Mouse (Mus musculus) thymus, adult 2 months (tissue): ENCODE measurements around the gene Helz2. TPM values are rescaled to one million over a fixed set of nuclear protein-coding genes. Genes with fewer than 3 reads are reported as not detected.
A peak's percentile ranks its signal among the peaks of the same experiment; 100 is the strongest.

Experiments
- DNase-seq: peaks from one replicate; pipeline ENCODE4 v3.0.0; 2021
- H3K27ac ChIP-seq: fragments of 200-500 bp; 2 replicates; pipeline ENCODE4 v1.5.1; 2012; ENCODE audit warnings: low read length, control low read depth; ENCODE audit not compliant: control insufficient read depth, insufficient read depth
- H3K27me3 ChIP-seq: fragments of 200-500 bp; 2 replicates; pipeline ENCODE4 v1.6.1; 2012; ENCODE audit warnings: mild to moderate bottlenecking, low read length, moderate library complexity, mixed read lengths; ENCODE audit not compliant: control insufficient read depth, insufficient read depth
- H3K36me3 ChIP-seq: fragments of 200-500 bp; 2 replicates; pipeline ENCODE4 v1.6.1; 2012; ENCODE audit warnings: mild to moderate bottlenecking, low read length, moderate library complexity; ENCODE audit not compliant: control insufficient read depth, insufficient read depth
- H3K4me1 ChIP-seq: fragments of 200-500 bp; replicated peaks from 2 replicates; pipeline ENCODE4 v1.6.1; 2012; ENCODE audit warnings: low read length; ENCODE audit not compliant: control insufficient read depth, insufficient read depth
- H3K4me3 ChIP-seq: fragments of 200-500 bp; 2 replicates; pipeline ENCODE4 v1.5.1; 2012; ENCODE audit warnings: mild to moderate bottlenecking, low read length, control low read depth, moderate library complexity; ENCODE audit not compliant: control insufficient read depth, insufficient read depth
- CTCF ChIP-seq: fragments of 200-500 bp; IDR thresholded peaks from 2 replicates; pipeline ENCODE4 v1.5.1; 2012; ENCODE audit warnings: mild to moderate bottlenecking, control low read depth, low read length, moderate library complexity, borderline replicate concordance; ENCODE audit not compliant: control insufficient read depth, poor library complexity, insufficient read depth; ENCODE audit errors: extremely low read depth
- POLR2A ChIP-seq: fragments of 200-500 bp; IDR thresholded peaks from 2 replicates; pipeline ENCODE4 v1.6.1; 2012; ENCODE audit warnings: mild to moderate bottlenecking, low read length, control low read depth, moderate library complexity; ENCODE audit not compliant: control insufficient read depth, poor library complexity, insufficient read depth; ENCODE audit errors: extremely low read depth
- WGBS: fragments of 180-500 bp; shearing (Covaris S2); methylation state at CpG from one replicate; pipeline ENCODE4 v1.1.7; 2018; 5-methylcytosine and 5-hydroxymethylcytosine counted together
- polyA plus RNA-seq: library from polyadenylated mRNA; depleted of rRNA; stranded (reverse); fragments of >200 nt; gene quantifications from 2 replicates; pipeline ENCODE4 v1.2.3, GENCODE M21; 2012

The Helz2 gene
- polyA plus RNA-seq, 1 experiment = 106 TPM

DNA sequence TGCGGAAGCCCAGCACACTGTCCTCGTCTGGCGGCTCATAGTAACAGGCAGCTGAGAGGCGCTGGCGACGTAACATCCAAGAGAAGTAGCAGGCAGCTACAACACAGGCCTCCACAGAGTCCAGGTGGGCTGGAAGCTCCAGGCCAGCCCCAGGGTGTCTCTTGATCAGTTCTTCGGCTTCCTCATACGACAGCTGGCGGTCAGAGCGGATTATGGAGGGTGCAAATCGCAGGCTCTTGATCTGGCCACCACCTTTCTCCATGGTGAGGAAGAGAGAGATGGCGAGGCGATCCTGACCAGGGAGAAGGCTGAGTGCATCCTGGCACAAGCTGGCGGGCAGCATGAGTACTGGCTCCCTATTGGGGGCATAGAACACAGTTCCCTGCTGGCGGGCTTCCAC is 8.4 kb downstream of the Helz2 start:
- H3K4me1 ChIP-seq = no peaks in the 10 kb centered on the region
- no peak overlapping the region for H3K4me3 ChIP-seq
- no peak for TF ChIP-seq CTCF
- DNase-seq = no peak
- no peak overlapping the region for H3K27ac ChIP-seq
- no peaks in the 10 kb centered on the region for H3K27me3 ChIP-seq
- 98% methylated on average over 15 of the region's 15 CpGs for WGBS
- peaks cover 46% of the 10 kb centered on the region for H3K36me3 ChIP-seq

GRCm38 (mm10) chr2:181231171-181231570 is 10.7 kb downstream of the Helz2 start:
- Histone ChIP-seq H3K27ac (no peak overlapping the region), H3K4me3 (no peak overlapping the region), H3K4me1 (no peaks in the 10 kb centered on the region), H3K36me3 (peaks cover 36% of the 10 kb centered on the region), H3K27me3 (no peaks in the 10 kb centered on the region)
- TF ChIP-seq CTCF = no peak
- DNase-seq = no peak
- 97% methylated on average over 20 of the region's 20 CpGs for WGBS

DNA sequence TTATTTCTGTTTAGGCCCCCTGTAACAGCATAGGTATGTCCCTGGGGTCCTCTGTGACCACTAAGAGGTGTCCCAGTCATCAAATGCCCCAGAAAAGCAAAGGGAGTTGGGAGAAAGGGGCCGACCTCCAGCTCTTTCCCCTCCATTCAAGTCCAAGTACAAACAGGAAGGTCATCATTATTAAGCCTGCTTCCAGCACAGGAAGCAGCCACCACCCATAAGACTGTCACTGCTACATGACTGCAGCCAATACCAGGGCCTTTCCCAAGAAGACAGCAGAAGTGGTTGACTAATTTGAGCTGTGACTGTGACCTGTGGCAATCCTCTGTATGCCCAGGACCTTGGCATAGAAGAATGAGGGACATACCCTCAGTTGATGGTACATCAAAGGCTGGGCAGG is 13.5 kb downstream of the Helz2 start:
- Histone ChIP-seq H3K27ac (no peak overlapping the region), H3K27me3 (no peaks in the 10 kb centered on the region), H3K4me3 (no peak overlapping the region), H3K36me3 (peaks cover 13% of the 10 kb centered on the region), H3K4me1 (no peaks in the 10 kb centered on the region)
- no peak for DNase-seq
- no peak for TF ChIP-seq POLR2A
- no peak for TF ChIP-seq CTCF
- 79% methylated on average over 1 of the region's 1 CpGs for WGBS

- WGBS = 93% methylated on average over 3 of the region's 3 CpGs
- no peak overlapping the region for H3K27ac ChIP-seq
- H3K4me3 ChIP-seq = no peak overlapping the region
- no peaks in the 10 kb centered on the region for H3K27me3 ChIP-seq
- DNase-seq = no peak
- no peaks in the 10 kb centered on the region for H3K4me1 ChIP-seq
- no peak for TF ChIP-seq CTCF
- no peak for TF ChIP-seq POLR2A
- peaks cover 12% of the 10 kb centered on the region for H3K36me3 ChIP-seq
Measured at GRCm38 (mm10) chr2:181227122-181227521, 14.7 kb downstream of the Helz2 start.

DNA sequence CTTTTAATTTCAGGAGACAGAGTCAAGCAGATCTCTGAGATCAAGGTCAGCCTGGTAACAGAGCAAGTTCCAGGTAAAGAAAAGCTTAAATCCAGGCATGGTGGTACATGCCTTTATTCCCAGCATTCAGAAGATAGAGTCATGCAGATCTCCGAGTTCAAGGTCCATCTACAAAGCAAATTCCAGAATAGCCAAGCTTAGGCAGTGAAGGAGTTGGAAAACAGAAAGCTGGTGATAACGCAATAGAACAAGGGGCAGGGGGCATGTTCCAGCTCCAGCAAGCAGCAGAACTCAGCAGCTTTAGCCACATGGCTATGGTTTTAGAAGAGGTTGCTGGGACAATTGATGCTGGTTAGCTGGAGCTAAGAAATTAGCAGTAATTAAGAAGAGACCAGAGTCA is 16.8 kb downstream of the Helz2 start:
- 96% methylated on average over 2 of the region's 2 CpGs for WGBS
- peaks cover 8% of the 10 kb centered on the region for H3K4me1 ChIP-seq

DNA sequence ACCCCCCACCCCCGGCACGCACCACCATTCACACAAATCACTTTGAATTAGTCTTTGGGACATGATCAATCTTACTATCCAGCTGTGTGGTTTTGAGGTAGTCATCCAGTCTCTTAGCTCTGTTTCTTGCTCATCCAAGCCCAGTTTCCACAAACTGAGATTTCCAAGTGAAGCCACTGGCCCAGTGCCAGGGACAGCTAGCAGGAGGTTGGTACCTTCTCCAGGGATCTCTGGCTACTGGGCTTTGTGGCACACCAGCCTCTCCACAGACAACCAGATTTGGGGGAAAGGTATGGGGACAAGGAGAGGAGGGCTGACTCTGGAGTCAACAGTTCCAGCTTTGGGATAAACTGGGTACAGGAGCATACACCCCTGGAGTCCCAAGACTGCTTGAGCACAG is 21.5 kb downstream of the Helz2 start:
- H3K36me3 ChIP-seq = no peaks in the 10 kb centered on the region
- peaks cover 18% of the 10 kb centered on the region for H3K4me1 ChIP-seq
- DNase-seq = no peak
- no peak for TF ChIP-seq CTCF
- TF ChIP-seq POLR2A = no peak
- peak overlapping the region; percentile 41; the same call in 1 of the 2 replicates for H3K4me3 ChIP-seq
- H3K27ac ChIP-seq = peak overlapping the region; percentile 62; the same call in 1 of the 2 replicates
- 4% methylated on average over 2 of the region's 2 CpGs for WGBS
- H3K27me3 ChIP-seq = no peaks in the 10 kb centered on the region

More for the DNA sequence above, 16.8 kb downstream of the Helz2 start:
- Histone ChIP-seq H3K36me3 (peaks cover 7% of the 10 kb centered on the region), H3K27ac (no peak overlapping the region), H3K27me3 (no peaks in the 10 kb centered on the region), H3K4me3 (no peak overlapping the region)
- TF ChIP-seq POLR2A = no peak
- TF ChIP-seq CTCF = no peak
- DNase-seq = no peak

DNA sequence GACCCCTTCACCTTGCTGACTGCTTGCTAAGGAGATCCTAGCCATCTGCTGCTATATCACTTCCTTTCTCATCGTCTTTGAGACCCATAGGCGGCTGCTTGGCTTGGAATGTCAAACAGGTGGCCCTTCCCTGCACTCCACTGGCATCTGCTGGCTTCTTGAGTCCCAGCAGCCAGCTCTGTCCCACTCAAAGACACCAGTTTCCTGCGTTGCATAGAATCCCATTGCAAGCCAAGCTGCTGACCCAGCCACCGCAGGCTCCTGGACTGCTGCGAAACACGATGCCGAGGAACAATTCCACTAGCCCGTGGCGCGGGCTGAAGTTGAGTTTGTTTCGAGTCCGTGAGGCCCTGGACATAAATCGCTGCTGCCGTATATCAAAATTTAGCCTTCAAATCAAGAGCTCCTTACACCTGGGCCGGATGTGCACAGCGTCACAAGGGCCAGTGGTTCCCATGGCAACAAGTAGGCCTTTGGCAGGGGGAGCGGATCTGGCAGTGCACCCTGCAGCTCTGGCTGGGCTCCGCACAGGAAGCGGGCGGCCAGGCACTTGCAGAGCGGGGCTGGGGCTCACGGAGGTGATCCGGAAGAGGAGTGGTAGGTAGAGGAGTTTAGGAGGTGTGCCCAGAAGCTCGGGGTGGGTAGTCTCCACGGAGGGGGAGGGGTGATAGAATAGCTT is 22.1 kb downstream of the Helz2 start, which contains the start of gene Fndc11:
Fndc11 (plus strand) TSS at position 476 of the 679 bp plus-strand sequence.
- H3K4me1 ChIP-seq = peaks cover 18% of the 10 kb centered on the region
- H3K27me3 ChIP-seq = no peaks in the 10 kb centered on the region
- H3K36me3 ChIP-seq = no peaks in the 10 kb centered on the region
- peak; percentile 92 for DNase-seq
- TF ChIP-seq POLR2A = no peak
- peak; percentile 65 for TF ChIP-seq CTCF
- WGBS = 1% methylated on average over 25 of the region's 25 CpGs
- peak within 1 kb of the TSS; percentile 87 for H3K27ac ChIP-seq
- peak within 1 kb of the TSS; percentile 41 for H3K4me3 ChIP-seq
